Mouse (Mus musculus) limb, embryonic 12.5 days (tissue): Measurements from ENCODE around the gene Tcte1. TPM values are rescaled to one million over a fixed set of nuclear protein-coding genes. Genes with fewer than 3 reads are reported as not detected.

Source experiments
- ATAC-seq: fragments of 200-750 bp; cut with Nextera tagmentation; 2 replicates; pipeline ENCODE4 v1.8.0; 2017; ENCODE audit warnings: low read depth, moderate TSS enrichment; ENCODE audit not compliant: insufficient number of reproducible peaks, insufficient read depth, low FRiP score, low TSS enrichment
- H3K27ac ChIP-seq: fragments of 300-500 bp; sonication (generic); 2 replicates; pipeline ENCODE4 v1.5.1; 2016; ENCODE audit warnings: mild to moderate bottlenecking, moderate library complexity
- H3K27me3 ChIP-seq: fragments of 300-500 bp; sonication (generic); 2 replicates; pipeline ENCODE4 v1.6.1; 2016; ENCODE audit warnings: mild to moderate bottlenecking, moderate library complexity
- H3K36me3 ChIP-seq: fragments of 300-500 bp; sonication (generic); 2 replicates; pipeline ENCODE4 v1.6.1; 2016; ENCODE audit warnings: mild to moderate bottlenecking, moderate library complexity
- H3K4me1 ChIP-seq: fragments of 300-500 bp; sonication (generic); replicated peaks from 2 replicates; pipeline ENCODE4 v1.6.1; 2016
- H3K4me2 ChIP-seq: fragments of 300-500 bp; sonication (generic); 2 replicates; pipeline ENCODE4 v1.6.1; 2016; ENCODE audit warnings: mild to moderate bottlenecking, moderate library complexity
- H3K4me3 ChIP-seq: fragments of 300-500 bp; sonication (generic); replicated peaks from 2 replicates; pipeline ENCODE4 v1.5.1; 2016; ENCODE audit warnings: mild to moderate bottlenecking
- H3K9ac ChIP-seq: fragments of 300-500 bp; sonication (generic); replicated peaks from 2 replicates; pipeline ENCODE4 v1.6.1; 2016; ENCODE audit warnings: mild to moderate bottlenecking, moderate library complexity
- H3K9me3 ChIP-seq: fragments of 300-500 bp; sonication (generic); 2 replicates; pipeline ENCODE4 v1.6.1; 2016; ENCODE audit warnings: mild to moderate bottlenecking, moderate library complexity
- WGBS: fragments of 180-500 bp; shearing (Covaris S2); methylation state at CpG from one replicate; pipeline ENCODE4 v1.1.7; 2016; 5-methylcytosine and 5-hydroxymethylcytosine counted together
- polyA plus RNA-seq: library from polyadenylated mRNA; unstranded; fragments of >200 nt; fragmentation: Nextera tagmentation; extraction: Ambion mirVana; gene quantifications from 2 replicates; pipeline ENCODE4 v1.2.1, GENCODE M21; 2016

The Tcte1 gene
- polyA plus RNA-seq, 1 experiment from 2014 or later: 1.3 TPM

- WGBS: 70% methylated on average over 13 of the region's 13 CpGs
- Histone ChIP-seq H3K27me3 (peaks cover 7% of the 10 kb centered on the region; the same call in 1 of the 2 replicates), H3K36me3 (no peaks in the 10 kb centered on the region), H3K9ac (no peak overlapping the region), H3K4me3 (no peak overlapping the region), H3K4me2 (no peak overlapping the region), H3K27ac (no peak overlapping the region), H3K4me1 (no peaks in the 10 kb centered on the region), H3K9me3 (no peaks in the 10 kb centered on the region)
- ATAC-seq: no peak
Observed at GRCm38 (mm10) chr17:45490532-45491154, 32.6 kb upstream of the Tcte1 start.

GRCm38 (mm10) chr17:45495398-45495797 is 27.8 kb upstream of the Tcte1 start:
- Histone ChIP-seq H3K4me1 (no peaks in the 10 kb centered on the region), H3K9me3 (no peaks in the 10 kb centered on the region), H3K4me3 (no peak overlapping the region), H3K27me3 (peaks cover 7% of the 10 kb centered on the region; the same call in 1 of the 2 replicates), H3K4me2 (no peak overlapping the region), H3K27ac (no peak overlapping the region), H3K9ac (no peak overlapping the region), H3K36me3 (no peaks in the 10 kb centered on the region)
- WGBS: 86% methylated on average over 11 of the region's 11 CpGs
- ATAC-seq: no peak

DNA sequence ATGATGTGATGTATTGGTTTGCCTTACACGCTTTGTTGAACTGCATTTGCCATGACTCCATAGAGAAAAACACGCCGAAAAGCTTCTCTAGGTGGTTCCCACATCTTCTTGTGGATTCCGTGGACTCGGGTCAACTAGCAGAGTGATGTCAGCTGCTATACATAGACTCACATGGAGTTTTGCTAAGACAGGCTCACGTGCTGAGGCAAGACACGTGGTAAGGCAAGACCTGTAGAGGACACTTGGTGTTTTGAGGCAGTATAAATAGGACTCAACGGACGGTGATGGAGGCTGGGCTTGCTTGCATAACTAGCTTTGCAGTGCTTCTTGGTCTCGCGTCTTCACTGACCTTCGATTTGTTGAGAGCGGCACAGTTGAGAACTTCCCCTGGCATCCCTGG is 24.8 kb upstream of the Tcte1 start:
- Histone ChIP-seq H3K4me3 (no peak overlapping the region), H3K9me3 (no peaks in the 10 kb centered on the region), H3K36me3 (no peaks in the 10 kb centered on the region), H3K27me3 (peaks cover 3% of the 10 kb centered on the region; the same call in 1 of the 2 replicates), H3K4me1 (no peaks in the 10 kb centered on the region), H3K9ac (no peak overlapping the region), H3K27ac (no peak overlapping the region), H3K4me2 (no peak overlapping the region)
- 83% methylated on average over 13 of the region's 13 CpGs for WGBS
- ATAC-seq: no peak

GRCm38 (mm10) chr17:45499516-45499915 is 23.7 kb upstream of the Tcte1 start:
- H3K9ac ChIP-seq: no peak overlapping the region
- H3K27ac ChIP-seq: no peak overlapping the region
- no peaks in the 10 kb centered on the region for H3K36me3 ChIP-seq
- ATAC-seq: no peak
- no peaks in the 10 kb centered on the region for H3K27me3 ChIP-seq
- WGBS: 41% methylated on average over 2 of the region's 2 CpGs
- no peak overlapping the region for H3K4me3 ChIP-seq
- H3K4me1 ChIP-seq: no peaks in the 10 kb centered on the region
- no peak overlapping the region for H3K4me2 ChIP-seq
- H3K9me3 ChIP-seq: no peaks in the 10 kb centered on the region

GRCm38 (mm10) chr17:45500981-45501380 is 22.3 kb upstream of the Tcte1 start:
- Histone ChIP-seq H3K9me3 (no peaks in the 10 kb centered on the region), H3K36me3 (no peaks in the 10 kb centered on the region), H3K4me2 (no peak overlapping the region), H3K27me3 (no peaks in the 10 kb centered on the region), H3K27ac (no peak overlapping the region), H3K9ac (no peak overlapping the region), H3K4me3 (no peak overlapping the region), H3K4me1 (peaks cover under 1% of the 10 kb centered on the region; the same call in 1 of the 2 replicates)
- ATAC-seq: no peak
- WGBS: 36% methylated on average over 4 of the region's 4 CpGs

- no peaks in the 10 kb centered on the region for H3K36me3 ChIP-seq
- peaks cover 7% of the 10 kb centered on the region; the same call in 1 of the 2 replicates for H3K4me1 ChIP-seq
- no peak overlapping the region for H3K9ac ChIP-seq
- H3K27ac ChIP-seq: no peak overlapping the region
- H3K9me3 ChIP-seq: no peaks in the 10 kb centered on the region
- H3K27me3 ChIP-seq: no peaks in the 10 kb centered on the region
- H3K4me3 ChIP-seq: no peak overlapping the region
- ATAC-seq: no peak
- 51% methylated on average over 4 of the region's 4 CpGs for WGBS
- no peak overlapping the region for H3K4me2 ChIP-seq
Observed at GRCm38 (mm10) chr17:45502324-45502723, 20.9 kb upstream of the Tcte1 start.

DNA sequence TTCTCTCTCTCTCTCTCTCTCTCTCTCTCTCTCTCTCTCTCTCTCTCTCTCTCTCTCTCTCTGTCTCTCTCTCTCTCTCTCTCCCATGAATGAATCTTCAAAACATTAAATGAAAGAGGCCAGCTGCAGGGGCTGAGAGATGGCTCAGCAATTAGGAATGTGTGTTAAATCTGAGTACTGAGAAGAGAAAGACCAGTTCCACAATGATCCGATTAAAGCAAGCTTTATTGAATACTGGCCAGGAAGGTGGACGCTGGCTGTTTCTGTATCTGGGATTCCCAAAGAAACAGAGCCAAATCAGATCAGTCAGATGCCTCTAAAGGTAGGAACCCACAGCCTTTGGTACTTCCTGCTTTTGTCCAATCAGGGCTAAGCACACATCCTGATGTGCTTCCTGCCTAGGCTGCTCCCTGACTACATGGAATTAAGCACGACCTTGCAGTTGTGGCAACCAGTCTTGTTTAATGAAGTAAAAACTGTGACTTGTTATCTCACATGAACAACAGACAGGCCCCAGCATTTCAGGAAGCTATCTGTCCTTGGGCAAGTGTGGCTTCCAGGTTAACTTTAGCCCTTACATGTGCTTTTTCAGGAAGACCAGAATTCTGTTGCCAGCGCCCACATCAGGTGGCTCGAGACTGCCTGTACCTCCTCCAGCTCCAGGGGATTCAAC is 19.8 kb upstream of the Tcte1 start:
- Histone ChIP-seq H3K27me3 (no peaks in the 10 kb centered on the region), H3K36me3 (peaks cover under 1% of the 10 kb centered on the region; the same call in 1 of the 2 replicates), H3K4me2 (no peak overlapping the region), H3K9me3 (no peaks in the 10 kb centered on the region), H3K4me3 (no peak overlapping the region), H3K4me1 (peaks cover 9% of the 10 kb centered on the region; the same call in 1 of the 2 replicates), H3K27ac (no peak overlapping the region), H3K9ac (no peak overlapping the region)
- no peak for ATAC-seq
- WGBS: 64% methylated on average over 5 of the region's 5 CpGs

DNA sequence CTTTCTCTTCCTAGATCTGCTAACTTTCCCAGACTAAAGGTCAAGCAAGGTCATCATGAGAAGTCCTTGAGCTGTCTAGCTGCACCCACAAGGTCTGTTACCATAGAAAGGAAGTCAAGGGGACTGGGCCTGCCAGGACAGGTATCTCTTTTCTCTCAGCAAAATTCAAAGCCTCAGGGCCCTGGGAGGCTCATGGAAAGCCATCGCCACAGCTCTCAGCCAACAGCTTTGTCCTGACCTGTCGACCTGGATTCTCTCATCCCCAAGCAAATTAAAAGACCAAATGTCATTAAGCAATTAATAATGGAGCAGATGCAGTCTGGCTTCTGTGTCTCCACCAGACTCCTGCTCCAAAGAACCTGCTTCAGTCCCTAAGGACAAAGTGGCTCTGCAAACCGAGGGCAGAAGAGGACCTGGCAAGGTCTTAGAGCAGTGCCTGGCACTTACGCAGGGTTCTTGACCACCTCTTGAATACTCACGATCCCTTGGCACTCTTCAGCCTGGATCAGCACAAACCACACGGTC is 17.2 kb upstream of the Tcte1 start:
- peaks cover 24% of the 10 kb centered on the region for H3K36me3 ChIP-seq
- WGBS: 71% methylated on average over 6 of the region's 6 CpGs
- peak overlapping the region; percentile 50 for H3K4me2 ChIP-seq
- H3K4me3 ChIP-seq: no peak overlapping the region; the same call in 1 of the 2 replicates
- H3K9me3 ChIP-seq: no peaks in the 10 kb centered on the region
- peak overlapping the region; percentile 63; the same call in 1 of the 2 replicates for H3K9ac ChIP-seq
- peaks cover 9% of the 10 kb centered on the region; the same call in 1 of the 2 replicates for H3K4me1 ChIP-seq
- no peak overlapping the region for H3K27ac ChIP-seq
- no peaks in the 10 kb centered on the region for H3K27me3 ChIP-seq
- ATAC-seq: no peak

- peak within 1 kb of the TSS; percentile 67 for H3K4me3 ChIP-seq
- no peaks in the 10 kb centered on the region for H3K9me3 ChIP-seq
- peak within 1 kb of the TSS; percentile 63 for H3K9ac ChIP-seq
- peak within 1 kb of the TSS; percentile 80 for H3K27ac ChIP-seq
- under 1% methylated on average over 42 of the region's 42 CpGs for WGBS
- peaks cover 26% of the 10 kb centered on the region for H3K36me3 ChIP-seq
- H3K4me1 ChIP-seq: peaks cover 9% of the 10 kb centered on the region; the same call in 1 of the 2 replicates
- no peaks in the 10 kb centered on the region for H3K27me3 ChIP-seq
- peak within 1 kb of the TSS; percentile 50 for H3K4me2 ChIP-seq
- ATAC-seq: peak; percentile 91
Observed at GRCm38 (mm10) chr17:45506700-45507189, 16.5 kb upstream of the Tcte1 start, which contains the start of gene Aars2. Aars2 (plus strand) TSS chr17:45506841.

DNA sequence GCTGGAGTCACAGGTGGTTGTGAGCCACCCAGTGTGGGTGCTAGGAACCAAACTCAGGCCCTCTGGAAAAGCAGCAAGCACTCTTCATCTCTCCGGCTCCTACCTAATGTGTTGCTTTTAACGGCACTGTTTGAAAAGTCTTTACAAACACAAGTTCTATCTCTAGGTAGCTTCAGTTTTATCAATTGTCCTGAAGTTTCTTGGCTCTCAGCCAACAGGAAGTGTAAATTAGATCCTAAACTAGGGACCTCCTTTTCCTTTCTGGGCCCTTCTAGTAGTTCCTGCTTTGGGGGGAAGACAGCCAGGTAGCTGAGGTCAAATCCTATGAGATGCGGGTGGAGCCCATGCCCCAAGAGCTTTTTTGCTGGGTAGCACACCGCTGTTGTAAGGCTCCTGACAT is 12.4 kb upstream of the Tcte1 start:
- no peaks in the 10 kb centered on the region for H3K9me3 ChIP-seq
- H3K27ac ChIP-seq: no peak overlapping the region
- no peak overlapping the region for H3K4me2 ChIP-seq
- no peaks in the 10 kb centered on the region for H3K27me3 ChIP-seq
- H3K4me1 ChIP-seq: peaks cover 9% of the 10 kb centered on the region; the same call in 1 of the 2 replicates
- 93% methylated on average over 4 of the region's 4 CpGs for WGBS
- H3K9ac ChIP-seq: no peak overlapping the region
- no peak for ATAC-seq
- H3K4me3 ChIP-seq: no peak overlapping the region
- peaks cover 45% of the 10 kb centered on the region for H3K36me3 ChIP-seq

DNA sequence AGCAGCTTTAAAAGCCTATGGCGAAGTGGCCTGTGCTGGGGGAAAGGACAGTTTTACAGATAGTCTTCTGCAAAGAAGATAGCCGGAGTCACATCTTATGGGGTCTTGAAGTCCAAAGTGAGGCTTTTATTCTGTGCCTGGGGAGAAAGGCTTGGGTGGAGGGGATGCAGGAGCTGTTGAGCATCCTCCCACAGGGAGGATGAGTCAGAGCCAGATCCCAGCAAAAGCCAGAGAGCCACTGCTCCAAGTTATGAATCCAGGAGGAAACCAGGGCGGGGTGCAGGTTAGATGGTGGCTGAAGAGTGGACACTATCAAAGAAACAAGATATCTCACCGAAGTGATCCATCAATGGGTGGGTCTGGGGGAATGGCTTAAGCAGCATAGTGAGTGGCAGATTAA is 11.5 kb upstream of the Tcte1 start:
- H3K27ac ChIP-seq: no peak overlapping the region
- H3K9me3 ChIP-seq: no peaks in the 10 kb centered on the region
- no peak overlapping the region for H3K9ac ChIP-seq
- no peak overlapping the region for H3K4me3 ChIP-seq
- H3K4me2 ChIP-seq: no peak overlapping the region
- 94% methylated on average over 4 of the region's 4 CpGs for WGBS
- H3K36me3 ChIP-seq: peaks cover 49% of the 10 kb centered on the region
- H3K27me3 ChIP-seq: no peaks in the 10 kb centered on the region
- H3K4me1 ChIP-seq: 0 out of 2 replicates have a peak, but pooled peaks cover 3% of the 10 kb centered on the region
- no peak for ATAC-seq
